Mouse (Mus musculus): ENCODE data around the gene Zfp605. TPM values are rescaled to one million over a fixed set of nuclear protein-coding genes. Genes with fewer than 3 reads are reported as not detected.

Gene Zfp605
- polyA plus RNA-seq, 1 experiment from 2014 or later = 3.8 TPM

Other genes with a start within 250 kb of the Zfp605 start
- gene Gm15446, start 186.7 kb upstream of the Zfp605 start, polyA plus RNA-seq (2015; fragmentation: Nextera tagmentation; extraction: Ambion mirVana) = 0.66 and 0.98 TPM in 2 replicates
- 21.7 and 24.1 TPM in 2 replicates for gene Zfp932, start 113.6 kb upstream of the Zfp605 start, polyA plus RNA-seq (2015; fragmentation: Nextera tagmentation; extraction: Ambion mirVana)
- gene Gm17655, start 37.6 kb upstream of the Zfp605 start, polyA plus RNA-seq (2015; fragmentation: Nextera tagmentation; extraction: Ambion mirVana) = 6.7 and 7.6 TPM in 2 replicates
- gene Gm35315, start 15.7 kb upstream of the Zfp605 start, polyA plus RNA-seq (2015; fragmentation: Nextera tagmentation; extraction: Ambion mirVana) = 1.5 and 2.2 TPM in 2 replicates
- gene Plcxd1, start 10.1 kb upstream of the Zfp605 start, polyA plus RNA-seq (2015; fragmentation: Nextera tagmentation; extraction: Ambion mirVana) = 1.4 and 1.6 TPM in 2 replicates
- 32.3 and 34.9 TPM in 2 replicates for gene Gtpbp6, start 1.9 kb upstream of the Zfp605 start, polyA plus RNA-seq (2015; fragmentation: Nextera tagmentation; extraction: Ambion mirVana)
- gene Chfr, start 25.8 kb downstream of the Zfp605 start, polyA plus RNA-seq (2015; fragmentation: Nextera tagmentation; extraction: Ambion mirVana) = 35.3 and 38.1 TPM in 2 replicates
- 19.0 and 19.4 TPM in 2 replicates for gene Golga3, start 66.6 kb downstream of the Zfp605 start, polyA plus RNA-seq (2015; fragmentation: Nextera tagmentation; extraction: Ambion mirVana)
- gene Ankle2, start 120.9 kb downstream of the Zfp605 start, polyA plus RNA-seq (2015; fragmentation: Nextera tagmentation; extraction: Ambion mirVana) = 29.7 and 32.2 TPM in 2 replicates
- 67.6 and 68.1 TPM in 2 replicates for gene Pgam5, start 159.8 kb downstream of the Zfp605 start, polyA plus RNA-seq (2015; fragmentation: Nextera tagmentation; extraction: Ambion mirVana)
- 17.7 and 20.4 TPM in 2 replicates for gene Pxmp2, start 176.1 kb downstream of the Zfp605 start, polyA plus RNA-seq (2015; fragmentation: Nextera tagmentation; extraction: Ambion mirVana)
- 32.9 and 33.1 TPM in 2 replicates for gene Pole, start 176.2 kb downstream of the Zfp605 start, polyA plus RNA-seq (2015; fragmentation: Nextera tagmentation; extraction: Ambion mirVana)
- 0.68 and 0.87 TPM in 2 replicates for gene P2rx2, start 233.1 kb downstream of the Zfp605 start, polyA plus RNA-seq (2015; fragmentation: Nextera tagmentation; extraction: Ambion mirVana)
- gene Lrcol1, start 234.6 kb downstream of the Zfp605 start, polyA plus RNA-seq (2015; fragmentation: Nextera tagmentation; extraction: Ambion mirVana) = not detected in 2 replicates

All from kidney, embryonic 15.5 days (tissue).